Mouse (Mus musculus): ENCODE measurements around the gene Dmkn.

The Dmkn gene

GRCm38 (mm10) chr7:30761769-30762352 lies 1.7 kb upstream of the Dmkn start:
- no peak for DNase-seq (ENCODE audit: low spot score in 2 of 2)

- no peak for DNase-seq (ENCODE audit: low spot score in 2 of 2)
These were observed 1.6 kb downstream of the Dmkn start for GRCm38 (mm10) chr7:30765173-30765572.

GRCm38 (mm10) chr7:30766408-30766807 lies 2.9 kb downstream of the Dmkn start:
- no peak for DNase-seq (ENCODE audit: low spot score in 2 of 2)

GRCm38 (mm10) chr7:30769236-30769635 lies 5.7 kb downstream of the Dmkn start:
- DNase-seq (ENCODE audit: low spot score in 2 of 2): no peak

GRCm38 (mm10) chr7:30776104-30776503 lies 12.5 kb downstream of the Dmkn start:
- DNase-seq (ENCODE audit: low spot score in 2 of 2): no peak

- no peak for DNase-seq (ENCODE audit: low spot score in 2 of 2)
These were observed 13.6 kb downstream of the Dmkn start for GRCm38 (mm10) chr7:30777081-30777579.

- DNase-seq (ENCODE audit: low spot score in 2 of 2): no peak
These were observed 14.4 kb downstream of the Dmkn start for GRCm38 (mm10) chr7:30777911-30778310.

- no peak for DNase-seq (ENCODE audit: low spot score in 2 of 2)
These were observed 18.2 kb downstream of the Dmkn start for GRCm38 (mm10) chr7:30781792-30782191.

GRCm38 (mm10) chr7:30782658-30783057 lies 19.1 kb downstream of the Dmkn start:
- DNase-seq (ENCODE audit: low spot score in 2 of 2): no peak

GRCm38 (mm10) chr7:30785154-30785553 lies 21.6 kb downstream of the Dmkn start:
- DNase-seq (ENCODE audit: low spot score in 2 of 2): no peak

- no peak for DNase-seq (ENCODE audit: low spot score in 2 of 2)
These were observed 22.4 kb downstream of the Dmkn start for GRCm38 (mm10) chr7:30785721-30786546.

GRCm38 (mm10) chr7:30787377-30788022 lies 23.9 kb downstream of the Dmkn start, which contains the start of gene Krtdap:
Gene Krtdap (plus strand): TSS chr7:30787896.
- no peak for DNase-seq (ENCODE audit: low spot score in 2 of 2)

GRCm38 (mm10) chr7:30790141-30790540 lies 26.6 kb downstream of the Dmkn start:
- DNase-seq (ENCODE audit: low spot score in 2 of 2): no peak

GRCm38 (mm10) chr7:30791921-30792320 lies 28.4 kb downstream of the Dmkn start:
- DNase-seq (ENCODE audit: low spot score in 2 of 2): no peak

GRCm38 (mm10) chr7:30794921-30795320 lies 31.4 kb downstream of the Dmkn start:
- no peak for DNase-seq (ENCODE audit: low spot score in 2 of 2)

GRCm38 (mm10) chr7:30796790-30797189 lies 33.2 kb downstream of the Dmkn start:
- no peak for DNase-seq (ENCODE audit: low spot score in 2 of 2)

- no peak for DNase-seq (ENCODE audit: low spot score in 2 of 2)
These were observed 37.1 kb downstream of the Dmkn start for GRCm38 (mm10) chr7:30800653-30801052.

- DNase-seq (ENCODE audit: low spot score in 2 of 2): no peak
These were observed 39.7 kb downstream of the Dmkn start for GRCm38 (mm10) chr7:30803256-30803655.

GRCm38 (mm10) chr7:30804026-30804715 lies 40.6 kb downstream of the Dmkn start:
- DNase-seq (ENCODE audit: low spot score in 2 of 2): no peak

- no peak for DNase-seq (ENCODE audit: low spot score in 2 of 2)
These were observed 42.4 kb downstream of the Dmkn start for GRCm38 (mm10) chr7:30805924-30806323.

- no peak for DNase-seq (ENCODE audit: low spot score in 2 of 2)
These were observed 46.8 kb downstream of the Dmkn start for GRCm38 (mm10) chr7:30810319-30810718.

GRCm38 (mm10) chr7:30811757-30812290 lies 48.3 kb downstream of the Dmkn start:
- DNase-seq (ENCODE audit: low spot score in 2 of 2): no peak

Measured in urinary bladder, postnatal 4 days (tissue).